Mouse (Mus musculus) forebrain, embryonic 12.5 days (tissue): ENCODE results near the gene Opcml. TPM values are rescaled to one million over a fixed set of nuclear protein-coding genes. Genes with fewer than 3 reads are reported as not detected.

Experiments used
- ATAC-seq: fragments of 200-750 bp; cut with Nextera tagmentation; 2 replicates; pipeline ENCODE4 v1.8.0; 2017; ENCODE audit warnings: moderate TSS enrichment; ENCODE audit not compliant: low FRiP score
- H3K27ac ChIP-seq: fragments of 300-500 bp; sonication (generic); 2 replicates; pipeline ENCODE4 v1.5.1; 2016; ENCODE audit warnings: mild to moderate bottlenecking
- H3K27me3 ChIP-seq: fragments of 300-500 bp; sonication (generic); 2 replicates; pipeline ENCODE4 v1.6.1; 2016; ENCODE audit warnings: mild to moderate bottlenecking
- H3K36me3 ChIP-seq: fragments of 300-500 bp; sonication (generic); replicated peaks from 2 replicates; pipeline ENCODE4 v1.6.1; 2016; ENCODE audit warnings: mild to moderate bottlenecking
- H3K4me1 ChIP-seq: fragments of 300-500 bp; sonication (generic); 2 replicates; pipeline ENCODE4 v1.6.1; 2016
- H3K4me2 ChIP-seq: fragments of 300-500 bp; sonication (generic); 2 replicates; pipeline ENCODE4 v1.6.1; 2016; ENCODE audit warnings: mild to moderate bottlenecking, moderate library complexity
- H3K4me3 ChIP-seq: fragments of 300-500 bp; sonication (generic); replicated peaks from 2 replicates; pipeline ENCODE4 v1.5.1; 2016; ENCODE audit warnings: mild to moderate bottlenecking
- H3K9ac ChIP-seq: fragments of 300-500 bp; sonication (generic); 2 replicates; pipeline ENCODE4 v1.6.1; 2016; ENCODE audit warnings: mild to moderate bottlenecking
- H3K9me3 ChIP-seq: fragments of 300-500 bp; sonication (generic); 2 replicates; pipeline ENCODE4 v1.6.1; 2016
- WGBS: fragments of 180-500 bp; shearing (Covaris S2); methylation state at CpG from one replicate; pipeline ENCODE4 v1.1.7; 2016; 5-methylcytosine and 5-hydroxymethylcytosine counted together
- polyA plus RNA-seq: library from polyadenylated mRNA; unstranded; fragments of >200 nt; fragmentation: Nextera tagmentation; extraction: Ambion mirVana; gene quantifications from 2 replicates; pipeline ENCODE4 v1.2.1, GENCODE M21; 2016

Opcml gene
- polyA plus RNA-seq, 1 experiment from 2014 or later, result 6.2 TPM

DNA sequence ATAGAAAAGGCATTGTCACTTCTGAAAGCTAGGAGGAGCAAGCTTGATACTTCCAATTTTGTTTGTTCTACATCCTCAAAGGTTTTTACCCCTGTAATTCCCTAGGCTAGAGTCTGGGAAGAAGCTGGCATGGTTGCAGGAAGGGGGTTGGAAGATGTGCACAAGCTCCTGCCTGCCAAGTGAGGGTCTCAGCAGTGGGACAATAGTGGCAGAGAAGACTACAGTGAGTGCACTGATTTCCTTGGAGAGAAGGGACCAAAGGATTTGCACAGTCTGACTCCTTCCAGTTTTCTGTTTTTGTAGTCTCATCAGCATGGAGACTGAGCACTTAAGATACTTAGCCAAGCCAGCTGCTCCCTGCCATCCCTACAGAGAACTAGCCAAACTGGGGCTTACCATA is 177.7 kb downstream of the Opcml start:
- H3K27ac ChIP-seq, result no peak overlapping the region
- H3K9me3 ChIP-seq, result no peaks in the 10 kb centered on the region
- no peak overlapping the region for H3K4me2 ChIP-seq
- no peak overlapping the region for H3K4me3 ChIP-seq
- no peak overlapping the region for H3K9ac ChIP-seq
- no peaks in the 10 kb centered on the region; the same call in 1 of the 2 replicates for H3K4me1 ChIP-seq
- ATAC-seq, result no peak
- H3K27me3 ChIP-seq, result no peaks in the 10 kb centered on the region
- H3K36me3 ChIP-seq, result no peaks in the 10 kb centered on the region

DNA sequence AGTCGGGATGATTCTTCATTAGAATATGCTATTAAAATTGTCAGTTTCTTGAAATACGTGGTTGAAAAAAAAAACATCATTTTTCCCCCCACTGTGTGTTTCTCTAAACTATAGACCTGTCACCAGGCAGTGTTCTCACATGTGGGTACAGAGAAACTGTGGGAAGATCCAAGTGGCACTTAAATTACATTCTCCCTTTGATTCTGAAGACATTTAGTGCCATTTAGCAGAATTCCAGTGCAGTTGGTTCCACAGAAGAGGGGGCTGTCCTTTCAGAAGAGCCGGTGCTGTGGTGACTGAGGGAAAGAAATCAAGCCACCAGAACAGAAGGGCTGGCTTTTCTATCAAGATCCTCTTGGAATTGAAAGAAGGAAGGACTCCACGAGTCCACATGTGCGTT is 181.7 kb downstream of the Opcml start:
- H3K9ac ChIP-seq, result no peak overlapping the region

DNA sequence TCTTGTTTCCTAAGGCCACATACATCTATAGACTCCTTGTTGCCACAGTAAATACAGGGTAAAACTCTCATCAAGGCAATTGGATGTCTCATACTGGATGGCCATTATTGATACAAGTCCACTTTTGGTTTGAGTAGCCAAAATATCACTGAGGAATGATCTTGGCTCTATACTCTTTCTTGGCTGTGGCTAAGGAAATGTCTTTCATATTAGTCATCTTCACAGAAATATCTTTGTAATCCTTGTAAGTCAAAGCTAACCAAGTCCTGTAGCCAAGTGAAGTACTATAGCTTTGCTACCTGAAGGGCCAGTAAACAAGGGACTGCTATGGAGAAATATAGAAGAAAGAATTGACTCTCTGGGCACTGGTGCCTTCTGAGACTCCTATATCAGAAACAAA is 192.0 kb downstream of the Opcml start:
- H3K9me3 ChIP-seq, result no peaks in the 10 kb centered on the region
- no peaks in the 10 kb centered on the region for H3K4me1 ChIP-seq
- no peaks in the 10 kb centered on the region for H3K27me3 ChIP-seq
- no peak overlapping the region for H3K4me2 ChIP-seq
- no peak overlapping the region for H3K9ac ChIP-seq
- no peaks in the 10 kb centered on the region for H3K36me3 ChIP-seq
- H3K27ac ChIP-seq, result no peak overlapping the region
- no peak overlapping the region for H3K4me3 ChIP-seq
- no peak for ATAC-seq

More for the DNA sequence above, 181.7 kb downstream of the Opcml start:
- 81% methylated on average over 5 of the region's 5 CpGs for WGBS
- no peaks in the 10 kb centered on the region for H3K4me1 ChIP-seq
- H3K4me3 ChIP-seq, result no peak overlapping the region
- H3K27me3 ChIP-seq, result no peaks in the 10 kb centered on the region
- no peaks in the 10 kb centered on the region for H3K9me3 ChIP-seq
- H3K4me2 ChIP-seq, result no peak overlapping the region
- H3K27ac ChIP-seq, result no peak overlapping the region
- no peak for ATAC-seq
- H3K36me3 ChIP-seq, result no peaks in the 10 kb centered on the region

DNA sequence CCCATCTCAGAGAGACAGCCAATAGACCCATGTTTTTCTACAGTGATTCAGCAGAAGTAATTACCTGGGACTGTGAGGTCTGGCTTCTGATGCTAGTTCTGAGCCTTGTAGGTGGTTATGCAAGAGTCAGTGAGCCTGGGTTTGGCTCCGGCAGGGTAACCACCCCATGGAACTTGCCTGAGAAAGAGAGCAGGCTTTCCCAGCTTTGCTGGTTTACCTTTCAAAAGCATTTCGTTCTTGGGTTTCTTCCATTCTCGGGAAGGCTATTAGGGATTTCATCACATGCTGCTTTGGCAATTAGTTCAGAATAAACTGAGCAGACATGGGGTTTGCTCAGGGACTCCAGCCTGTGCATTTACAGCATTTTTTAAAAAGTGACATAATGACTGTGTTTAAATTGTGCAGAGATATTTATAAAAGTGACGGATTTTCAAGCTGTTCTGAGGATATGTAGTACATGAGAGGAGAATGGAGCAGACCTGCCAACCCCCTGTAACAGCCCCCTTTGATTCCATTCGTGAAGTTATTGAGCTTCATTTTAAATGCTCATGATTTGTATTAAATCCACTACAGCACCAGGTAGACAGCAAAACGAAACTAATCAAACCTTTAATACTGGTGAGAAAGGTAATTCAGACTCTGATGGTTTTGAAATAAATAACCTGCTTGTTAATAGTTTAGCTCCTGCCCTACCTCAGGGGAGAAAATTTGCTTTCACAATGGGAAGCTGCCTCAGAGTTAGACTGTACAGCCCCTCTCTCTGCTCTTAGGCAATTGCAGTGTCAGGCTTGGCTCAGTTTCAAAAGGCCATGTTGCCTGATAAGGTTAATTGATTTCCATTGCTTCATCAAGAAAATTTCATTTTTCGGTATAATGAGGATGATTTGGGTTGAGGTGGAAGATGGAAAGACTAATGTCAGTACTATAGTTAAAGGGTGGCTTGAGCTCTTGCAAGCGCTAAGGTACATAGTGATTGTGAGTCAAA is 196.3 kb downstream of the Opcml start:
- no peaks in the 10 kb centered on the region for H3K36me3 ChIP-seq
- H3K4me3 ChIP-seq, result no peak overlapping the region
- no peaks in the 10 kb centered on the region for H3K27me3 ChIP-seq
- no peaks in the 10 kb centered on the region for H3K9me3 ChIP-seq
- H3K27ac ChIP-seq, result no peak overlapping the region
- no peak overlapping the region for H3K4me2 ChIP-seq
- WGBS, result 84% methylated on average over 8 of the region's 8 CpGs
- H3K4me1 ChIP-seq, result no peaks in the 10 kb centered on the region
- no peak overlapping the region for H3K9ac ChIP-seq
- ATAC-seq, result no peak

DNA sequence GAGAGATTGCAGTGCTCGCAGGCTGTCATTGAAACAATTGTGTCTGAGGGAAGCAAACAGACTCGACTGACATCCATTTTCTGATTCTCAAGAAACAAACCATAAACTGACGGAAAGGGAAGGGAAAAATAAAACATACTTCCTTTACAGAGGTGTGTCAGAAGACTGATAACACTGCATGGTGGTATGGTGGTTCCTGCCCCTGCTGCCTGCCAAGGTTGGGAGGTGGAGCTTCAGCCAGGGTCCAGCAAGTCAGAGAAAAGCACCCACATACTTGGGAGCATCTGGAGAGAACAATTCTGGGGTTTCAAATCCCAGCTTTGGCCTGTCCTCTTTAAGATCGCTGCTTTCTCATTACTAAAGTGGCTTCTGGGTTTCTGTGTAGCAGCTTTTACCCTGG is 201.0 kb downstream of the Opcml start:
- no peak overlapping the region for H3K4me2 ChIP-seq
- no peaks in the 10 kb centered on the region for H3K4me1 ChIP-seq
- no peak for ATAC-seq
- no peaks in the 10 kb centered on the region for H3K9me3 ChIP-seq
- 85% methylated on average over 4 of the region's 4 CpGs for WGBS
- no peak overlapping the region for H3K4me3 ChIP-seq
- H3K36me3 ChIP-seq, result no peaks in the 10 kb centered on the region
- H3K27me3 ChIP-seq, result no peaks in the 10 kb centered on the region
- no peak overlapping the region for H3K27ac ChIP-seq
- no peak overlapping the region for H3K9ac ChIP-seq

DNA sequence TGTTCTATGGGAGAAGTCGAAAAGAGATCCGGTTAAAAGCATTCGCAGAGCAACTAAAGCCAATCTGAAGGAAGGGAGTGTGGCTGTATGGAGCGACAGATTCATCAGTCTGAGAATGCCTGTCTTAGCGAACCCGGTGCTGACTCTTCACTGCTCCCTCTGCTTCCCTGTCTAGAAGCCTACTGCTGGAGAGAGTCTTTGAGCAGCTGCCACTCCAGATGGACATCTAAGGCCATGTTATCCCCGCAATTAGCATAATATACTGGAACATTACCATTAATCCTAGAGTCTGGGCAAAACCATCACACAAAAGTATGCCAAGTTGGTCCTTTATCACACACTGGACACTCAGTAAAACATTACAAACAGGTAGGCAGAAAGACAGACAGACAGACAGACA is 206.0 kb downstream of the Opcml start:
- Histone ChIP-seq H3K9ac (no peak overlapping the region), H3K36me3 (no peaks in the 10 kb centered on the region), H3K27ac (no peak overlapping the region), H3K9me3 (no peaks in the 10 kb centered on the region), H3K4me1 (0 out of 2 replicates have a peak, but pooled peaks cover 5% of the 10 kb centered on the region), H3K4me3 (no peak overlapping the region), H3K27me3 (no peaks in the 10 kb centered on the region), H3K4me2 (no peak overlapping the region)
- WGBS, result 93% methylated on average over 7 of the region's 7 CpGs
- ATAC-seq, result no peak

DNA sequence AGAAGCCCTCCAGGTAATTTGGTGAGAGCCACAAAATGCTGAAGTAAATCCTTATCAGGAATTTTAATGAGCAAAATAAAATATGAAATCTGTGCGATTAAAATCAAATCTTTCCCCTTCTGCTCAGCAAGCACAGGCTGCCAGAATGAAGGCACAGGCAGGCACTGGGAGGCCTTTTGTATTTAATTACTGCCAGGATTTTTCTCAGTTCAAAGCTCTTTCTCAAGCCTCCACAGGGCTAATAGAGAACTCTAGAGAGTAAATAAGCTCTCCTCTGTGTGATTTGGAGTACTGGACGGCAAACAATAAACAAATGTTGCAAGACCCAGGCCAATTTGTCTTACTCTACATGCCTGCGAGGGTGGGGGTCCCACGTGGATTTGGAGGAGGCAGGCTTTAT is 208.2 kb downstream of the Opcml start:
- no peak overlapping the region for H3K9ac ChIP-seq
- 34% methylated on average over 4 of the region's 4 CpGs for WGBS
- no peaks in the 10 kb centered on the region for H3K27me3 ChIP-seq
- no peaks in the 10 kb centered on the region for H3K9me3 ChIP-seq
- no peak for ATAC-seq
- H3K36me3 ChIP-seq, result no peaks in the 10 kb centered on the region
- no peak overlapping the region for H3K27ac ChIP-seq
- no peak overlapping the region for H3K4me2 ChIP-seq
- no peak overlapping the region for H3K4me3 ChIP-seq
- 0 out of 2 replicates have a peak, but pooled peaks cover 5% of the 10 kb centered on the region for H3K4me1 ChIP-seq

DNA sequence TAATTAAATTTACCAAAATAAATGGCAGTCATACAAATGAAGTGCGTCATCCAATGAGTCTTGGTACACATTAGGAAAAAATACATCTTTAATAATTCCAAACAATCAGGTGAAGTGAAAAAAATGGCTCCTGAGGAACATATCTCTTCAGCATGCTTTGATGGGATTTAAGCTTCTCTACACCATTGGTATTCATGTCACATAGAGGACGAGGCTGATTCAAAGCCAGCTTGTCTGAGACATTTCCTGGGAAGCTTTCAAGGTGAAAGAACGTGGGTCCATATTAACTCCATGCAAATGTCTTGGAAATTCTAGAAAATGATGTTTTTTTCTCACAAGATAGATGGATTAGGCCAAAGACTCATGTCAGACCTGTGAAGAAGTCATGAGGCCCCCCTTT is 212.6 kb downstream of the Opcml start:
- Histone ChIP-seq H3K4me2 (no peak overlapping the region), H3K4me3 (no peak overlapping the region), H3K9ac (no peak overlapping the region), H3K4me1 (0 out of 2 replicates have a peak, but pooled peaks cover 5% of the 10 kb centered on the region), H3K27ac (no peak overlapping the region), H3K36me3 (no peaks in the 10 kb centered on the region), H3K27me3 (no peaks in the 10 kb centered on the region), H3K9me3 (no peaks in the 10 kb centered on the region)
- no peak for ATAC-seq
- WGBS, result 75% methylated on average over 3 of the region's 3 CpGs

DNA sequence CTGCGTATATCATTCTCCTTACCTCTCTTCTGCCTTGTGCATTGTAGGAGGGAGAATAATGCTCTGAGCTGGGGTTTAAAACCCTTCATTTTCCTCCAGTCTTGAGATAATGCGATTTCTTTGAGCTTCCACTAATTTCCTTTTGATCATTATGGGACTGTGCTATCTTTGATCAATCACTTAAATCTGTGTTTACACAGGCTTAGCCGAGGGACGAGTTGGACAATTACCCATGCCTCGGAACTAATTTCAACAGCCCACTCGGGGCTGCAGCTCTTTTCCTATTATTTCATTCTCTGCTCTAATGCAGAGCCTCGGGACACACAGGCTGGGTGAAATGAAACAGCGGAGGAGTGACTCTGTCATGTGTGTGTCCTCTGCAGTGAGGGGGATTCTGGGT is 220.9 kb downstream of the Opcml start:
- no peaks in the 10 kb centered on the region for H3K9me3 ChIP-seq
- no peaks in the 10 kb centered on the region for H3K27me3 ChIP-seq
- WGBS, result 39% methylated on average over 8 of the region's 8 CpGs
- H3K9ac ChIP-seq, result no peak overlapping the region
- no peak for ATAC-seq
- no peak overlapping the region for H3K4me3 ChIP-seq
- H3K27ac ChIP-seq, result no peak overlapping the region
- no peaks in the 10 kb centered on the region for H3K4me1 ChIP-seq
- H3K36me3 ChIP-seq, result no peaks in the 10 kb centered on the region
- H3K4me2 ChIP-seq, result no peak overlapping the region

DNA sequence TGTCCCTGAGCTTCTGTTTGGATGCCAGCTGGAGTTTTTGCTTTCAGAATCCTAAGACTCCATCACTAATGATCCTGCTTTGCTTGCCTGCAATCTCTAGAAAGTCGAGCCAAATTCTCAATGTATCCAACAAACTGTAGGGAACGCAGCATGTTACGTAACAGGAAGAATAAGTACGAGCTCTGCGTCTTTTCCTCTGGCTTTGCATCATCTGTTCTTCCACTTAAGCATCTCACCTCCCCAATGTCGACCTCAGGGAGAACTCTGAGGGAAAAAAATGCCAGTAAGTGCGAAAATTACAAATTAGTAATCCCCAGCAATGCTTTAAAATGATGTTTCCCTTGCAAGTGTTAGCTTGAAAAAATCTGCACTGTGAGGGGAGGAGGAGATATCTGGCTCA is 222.1 kb downstream of the Opcml start:
- 74% methylated on average over 7 of the region's 7 CpGs for WGBS
- Histone ChIP-seq H3K27me3 (no peaks in the 10 kb centered on the region), H3K9me3 (no peaks in the 10 kb centered on the region), H3K4me1 (no peaks in the 10 kb centered on the region), H3K4me3 (no peak overlapping the region), H3K36me3 (no peaks in the 10 kb centered on the region), H3K9ac (no peak overlapping the region), H3K27ac (no peak overlapping the region), H3K4me2 (no peak overlapping the region)
- ATAC-seq, result no peak

DNA sequence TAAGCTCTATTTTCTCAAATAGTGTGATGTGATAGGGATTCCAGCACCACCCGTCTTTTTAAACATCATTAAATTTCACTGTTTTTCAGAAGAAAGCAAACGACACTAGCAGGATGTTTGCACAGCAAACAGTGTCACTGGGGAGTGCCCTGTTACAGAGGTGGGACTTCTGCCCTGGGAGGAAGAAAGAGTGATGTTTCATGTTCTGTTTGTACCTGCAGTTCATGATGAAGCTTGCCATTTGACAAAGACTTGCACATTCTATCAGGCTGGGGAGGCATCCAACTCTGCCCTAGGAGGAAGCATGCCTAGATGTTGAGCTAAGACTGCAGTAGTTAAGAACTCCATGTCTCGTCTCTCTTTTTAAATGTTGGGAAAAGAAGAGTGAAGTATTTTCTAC is 222.6 kb downstream of the Opcml start:
- Histone ChIP-seq H3K4me1 (no peaks in the 10 kb centered on the region), H3K27me3 (no peaks in the 10 kb centered on the region), H3K4me3 (no peak overlapping the region), H3K4me2 (no peak overlapping the region), H3K36me3 (no peaks in the 10 kb centered on the region), H3K27ac (no peak overlapping the region), H3K9ac (no peak overlapping the region), H3K9me3 (no peaks in the 10 kb centered on the region)
- ATAC-seq, result no peak
- 71% methylated on average over 3 of the region's 3 CpGs for WGBS

DNA sequence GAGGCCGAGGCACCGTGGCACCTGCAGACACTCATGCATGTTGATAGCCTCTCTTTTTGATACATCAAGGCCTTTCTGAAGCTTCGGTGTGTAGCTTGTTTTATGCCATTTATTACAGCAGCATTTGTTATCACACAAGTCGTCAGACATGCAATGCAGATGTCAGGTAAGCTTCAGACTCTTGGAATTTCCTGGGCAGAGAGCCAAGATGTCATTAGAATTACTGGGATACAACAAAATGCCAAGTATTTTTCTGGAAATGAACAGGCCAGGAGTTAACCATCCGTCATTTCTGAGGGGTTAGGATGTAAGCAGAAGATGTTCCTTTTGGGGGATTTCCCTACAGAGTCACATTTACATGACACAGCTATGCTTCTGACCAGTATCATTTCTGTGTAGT is 237.6 kb downstream of the Opcml start:
- H3K27me3 ChIP-seq, result no peaks in the 10 kb centered on the region
- 66% methylated on average over 5 of the region's 5 CpGs for whole genome bisulfite sequencing
- H3K9me3 ChIP-seq, result no peaks in the 10 kb centered on the region
- no peak for ATAC-seq
- no peaks in the 10 kb centered on the region for H3K36me3 ChIP-seq
- peaks cover 13% of the 10 kb centered on the region for H3K4me1 ChIP-seq
- H3K9ac ChIP-seq, result no peak overlapping the region
- H3K4me3 ChIP-seq, result no peak overlapping the region
- no peak overlapping the region for H3K4me2 ChIP-seq
- no peak overlapping the region for H3K27ac ChIP-seq

DNA sequence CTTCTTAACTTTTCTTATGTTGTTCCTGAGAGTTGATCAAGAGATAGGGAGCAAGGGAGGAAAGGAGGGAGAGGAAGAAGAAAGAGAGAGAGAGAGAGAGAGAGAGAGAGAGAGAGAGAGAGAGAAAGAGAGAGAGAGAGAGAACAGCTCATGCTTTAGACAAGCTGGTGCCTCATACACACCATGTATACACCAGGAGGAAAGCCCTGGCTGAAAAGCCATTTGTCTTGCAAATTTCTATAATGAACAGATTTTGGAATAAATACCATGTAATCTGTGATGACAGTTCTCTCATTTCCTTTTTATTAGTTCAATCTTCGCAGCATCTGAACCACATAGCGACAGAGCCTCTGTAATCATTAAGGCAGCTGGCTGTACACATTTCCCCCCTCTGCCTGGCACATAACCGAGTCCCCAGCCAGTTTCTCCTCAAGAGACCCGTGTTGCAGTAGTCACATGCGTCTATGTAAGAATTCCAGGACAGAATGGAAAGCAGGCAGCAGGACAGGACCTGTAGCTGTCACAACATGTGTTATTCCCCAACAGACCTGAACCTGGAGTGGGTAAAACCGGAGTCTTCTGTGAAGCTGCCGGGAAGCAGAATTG is 238.3 kb downstream of the Opcml start:
- no peaks in the 10 kb centered on the region for H3K9me3 ChIP-seq
- ATAC-seq, result no peak
- no peak overlapping the region for H3K4me2 ChIP-seq
- peaks cover 13% of the 10 kb centered on the region for H3K4me1 ChIP-seq
- H3K36me3 ChIP-seq, result no peaks in the 10 kb centered on the region
- no peak overlapping the region for H3K9ac ChIP-seq
- H3K4me3 ChIP-seq, result no peak overlapping the region
- H3K27me3 ChIP-seq, result no peaks in the 10 kb centered on the region
- 76% methylated on average over 7 of the region's 7 CpGs for WGBS
- H3K27ac ChIP-seq, result no peak overlapping the region
